Mouse (Mus musculus) 3134 (cell line): ENCODE measurements around the gene Spen.

Source experiments
- DNase-seq: peaks from one replicate; pipeline ENCODE4 v3.0.0-alpha.2; 2011; ENCODE audit warnings: low spot score; ENCODE audit not compliant: insufficient read length; ENCODE audit errors: extremely low read depth

The Spen gene

GRCm38 (mm10) chr4:141484071-141484470 lies 54.3 kb downstream of the Spen start:
- no peak for DNase-seq

- DNase-seq = no peak
These were observed 59.0 kb downstream of the Spen start for GRCm38 (mm10) chr4:141479411-141479810.

DNA sequence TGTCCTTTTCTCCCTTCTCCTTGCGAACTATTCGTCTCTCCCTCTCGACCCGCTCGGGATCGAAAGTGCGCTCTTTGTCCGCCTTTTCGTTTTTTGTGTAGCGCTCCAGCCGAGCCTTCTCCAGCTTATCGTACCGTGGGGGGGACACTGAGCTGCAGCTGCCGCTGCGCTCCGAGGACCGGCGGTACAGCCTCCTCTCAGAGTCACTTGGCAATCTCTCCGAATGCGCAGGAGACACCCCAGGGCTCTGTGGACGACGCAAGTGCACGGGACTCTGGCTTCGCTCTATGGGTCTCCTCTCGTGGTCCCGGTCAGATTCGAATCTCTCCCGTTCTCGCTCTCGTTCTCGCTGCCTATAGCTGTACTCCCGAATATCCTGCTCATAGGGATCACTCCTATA lies 59.6 kb downstream of the Spen start:
- DNase-seq = no peak

DNA sequence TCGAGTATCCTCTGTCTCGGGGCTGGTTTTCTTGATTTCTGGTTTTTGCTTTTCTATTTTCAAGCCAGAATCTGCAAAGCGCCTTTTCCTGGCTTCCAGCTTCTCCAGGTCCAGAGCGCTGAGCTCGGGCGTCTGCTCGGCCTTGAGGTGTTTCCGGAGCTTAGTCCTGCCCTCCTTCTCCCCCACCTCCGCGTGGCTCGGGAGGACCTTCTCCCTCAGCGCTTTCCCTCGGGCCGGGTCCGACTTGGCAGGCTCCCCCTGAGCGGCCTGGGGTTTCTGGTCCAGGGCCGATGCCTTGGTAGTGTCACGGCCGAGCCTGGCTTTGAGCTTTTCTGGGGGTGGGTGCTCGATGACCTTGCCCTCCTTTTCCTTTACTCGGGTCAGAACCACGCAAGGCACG lies 60.2 kb downstream of the Spen start:
- DNase-seq = no peak

GRCm38 (mm10) chr4:141477681-141478102 lies 60.7 kb downstream of the Spen start:
- no peak for DNase-seq

DNA sequence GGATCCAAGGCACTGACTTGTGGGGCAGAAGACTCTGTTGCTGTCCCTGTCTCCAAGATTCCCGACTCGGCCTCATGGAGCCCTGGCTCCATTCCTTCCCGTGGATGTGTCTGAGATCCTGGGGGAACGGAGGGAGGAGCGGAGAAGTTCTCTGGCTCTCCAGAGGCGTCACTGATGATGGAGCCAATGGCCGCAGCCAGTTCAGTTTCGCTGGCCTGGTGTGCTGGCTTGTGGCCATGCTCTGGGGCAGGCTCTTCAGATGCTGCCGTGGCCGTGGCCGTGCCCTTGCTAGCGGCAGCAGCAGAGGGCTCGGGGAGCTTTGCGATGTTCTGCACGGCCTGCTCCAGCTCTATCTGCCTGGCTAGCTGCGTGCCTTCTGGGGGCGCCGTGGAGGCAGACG lies 64.0 kb downstream of the Spen start:
- DNase-seq = no peak

GRCm38 (mm10) chr4:141472641-141473321 lies 65.6 kb downstream of the Spen start:
- no peak for DNase-seq

DNA sequence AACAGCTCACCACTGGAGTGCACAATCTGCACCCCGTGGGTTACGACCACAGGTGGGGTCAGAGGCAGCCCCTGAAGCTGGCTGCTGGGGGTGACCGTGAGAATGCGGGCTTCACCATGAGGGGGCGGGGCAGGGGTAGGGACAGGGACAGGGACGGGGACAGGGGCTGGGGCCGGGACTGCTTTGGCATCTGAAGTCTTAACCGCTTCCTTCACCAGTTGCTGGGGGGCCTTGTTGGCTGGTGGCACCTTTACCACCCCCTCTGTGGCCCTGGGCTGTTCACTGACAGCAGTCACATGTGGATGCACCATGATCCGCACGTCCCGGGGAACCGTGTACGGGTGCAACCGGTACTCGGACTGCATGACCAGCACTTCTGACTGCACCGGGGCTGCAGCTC lies 66.9 kb downstream of the Spen start:
- no peak for DNase-seq

GRCm38 (mm10) chr4:141469343-141469742 lies 69.1 kb downstream of the Spen start:
- DNase-seq = no peak

GRCm38 (mm10) chr4:141468576-141468975 lies 69.8 kb downstream of the Spen start:
- no peak for DNase-seq

- DNase-seq = no peak
These were observed 70.8 kb downstream of the Spen start for GRCm38 (mm10) chr4:141467581-141467927.

DNA sequence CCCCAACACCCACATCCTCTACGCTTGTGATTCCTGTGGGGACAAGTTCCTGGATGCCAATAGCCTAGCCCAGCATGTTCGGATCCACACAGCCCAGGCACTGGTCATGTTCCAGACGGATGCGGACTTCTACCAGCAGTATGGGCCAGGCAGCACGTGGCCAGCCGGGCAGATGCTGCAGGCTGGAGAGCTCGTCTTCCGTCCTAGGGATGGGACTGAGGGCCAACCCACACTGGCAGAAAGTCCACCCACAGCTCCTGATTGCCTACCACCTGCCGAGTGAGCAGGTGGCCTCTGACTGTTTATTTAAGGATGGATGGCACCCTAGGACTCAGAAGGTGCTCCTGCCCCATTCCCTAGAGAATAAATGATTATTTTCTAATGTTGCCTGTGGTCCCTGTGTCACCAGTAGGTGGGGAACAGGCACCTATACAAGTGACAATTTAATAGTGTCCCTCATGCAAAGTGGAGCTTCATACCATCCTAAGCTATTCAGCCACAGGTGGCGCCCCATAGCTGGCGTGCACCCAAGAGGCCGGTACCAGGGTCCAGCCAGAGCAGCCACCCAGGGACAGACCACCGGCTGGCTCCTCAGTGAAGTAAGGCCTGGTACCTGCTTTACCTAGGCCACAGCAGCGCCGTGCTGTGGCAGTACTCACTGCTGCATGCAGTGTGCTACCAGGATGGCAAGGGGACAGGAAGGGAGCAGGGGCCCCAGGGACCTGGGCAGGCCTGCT lies 71.4 kb downstream of the Spen start:
- DNase-seq = no peak

- no peak for DNase-seq
These were observed 72.1 kb downstream of the Spen start for GRCm38 (mm10) chr4:141466289-141466795.

DNA sequence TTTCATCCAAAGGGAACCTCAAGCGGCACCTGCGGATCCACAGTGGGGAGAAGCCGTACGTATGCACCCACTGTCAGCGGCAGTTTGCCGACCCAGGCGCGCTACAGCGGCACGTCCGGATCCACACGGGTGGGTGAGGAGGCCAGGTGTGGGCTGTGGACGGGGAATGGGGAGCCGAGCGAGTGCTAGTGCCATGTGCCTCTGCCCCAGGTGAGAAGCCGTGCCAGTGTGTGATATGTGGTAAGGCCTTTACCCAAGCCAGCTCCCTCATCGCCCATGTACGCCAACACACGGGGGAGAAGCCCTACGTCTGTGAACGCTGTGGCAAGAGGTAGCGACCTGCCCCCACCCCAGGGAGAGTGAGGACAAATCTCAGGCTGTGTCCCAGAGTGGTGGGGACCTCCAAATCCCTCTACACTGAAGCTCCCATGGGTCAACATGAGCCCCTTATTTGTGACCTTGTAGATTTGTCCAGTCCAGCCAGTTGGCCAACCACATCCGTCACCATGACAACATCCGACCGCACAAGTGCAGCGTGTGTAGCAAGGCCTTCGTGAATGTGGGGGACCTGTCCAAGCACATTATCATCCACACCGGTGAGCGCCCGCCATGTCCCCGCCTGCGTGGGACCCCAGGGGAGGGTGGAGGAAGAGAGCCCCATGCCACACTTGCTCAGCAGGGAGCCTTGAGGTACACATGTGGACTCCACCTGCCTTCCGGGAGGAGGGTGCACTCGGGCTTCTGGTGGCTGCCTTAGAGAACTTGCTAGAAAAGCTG lies 72.7 kb downstream of the Spen start:
- DNase-seq = no peak

DNA sequence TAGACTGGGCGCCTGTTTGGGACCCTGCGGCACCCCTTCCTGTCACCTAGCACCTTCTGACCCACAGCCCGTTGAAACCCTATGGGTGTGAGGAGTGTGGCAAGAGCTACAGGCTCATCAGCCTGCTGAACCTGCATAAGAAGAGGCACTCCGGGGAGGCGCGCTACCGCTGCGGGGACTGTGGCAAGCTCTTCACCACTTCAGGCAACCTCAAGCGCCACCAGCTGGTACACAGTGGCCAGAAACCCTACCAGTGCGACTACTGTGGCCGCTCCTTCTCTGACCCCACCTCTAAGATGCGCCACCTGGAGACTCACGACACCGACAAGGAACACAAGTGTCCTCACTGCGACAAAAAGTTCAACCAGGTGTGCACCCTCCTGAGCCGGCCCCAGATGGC lies 73.7 kb downstream of the Spen start:
- DNase-seq = no peak

GRCm38 (mm10) chr4:141463472-141463871 lies 74.9 kb downstream of the Spen start:
- no peak for DNase-seq

DNA sequence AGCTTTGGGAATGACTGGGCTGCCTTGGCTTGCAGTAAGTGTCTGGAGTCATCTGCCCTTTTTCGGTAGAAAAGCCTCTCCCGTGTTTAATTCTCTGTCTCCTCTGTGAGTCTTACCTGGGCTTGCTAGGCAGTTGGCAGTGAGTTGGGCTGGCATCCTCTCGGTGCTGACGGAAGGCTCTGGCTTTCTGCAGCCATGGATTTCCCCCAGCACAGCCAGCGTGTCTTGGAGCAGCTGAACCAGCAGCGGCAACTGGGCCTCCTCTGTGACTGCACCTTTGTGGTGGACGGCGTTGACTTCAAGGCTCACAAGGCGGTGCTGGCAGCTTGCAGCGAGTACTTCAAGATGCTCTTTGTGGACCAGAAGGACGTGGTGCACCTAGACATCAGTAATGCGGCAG lies 76.8 kb downstream of the Spen start:
- DNase-seq = no peak

- no peak for DNase-seq
These were observed 77.3 kb downstream of the Spen start for GRCm38 (mm10) chr4:141461088-141461487.

DNA sequence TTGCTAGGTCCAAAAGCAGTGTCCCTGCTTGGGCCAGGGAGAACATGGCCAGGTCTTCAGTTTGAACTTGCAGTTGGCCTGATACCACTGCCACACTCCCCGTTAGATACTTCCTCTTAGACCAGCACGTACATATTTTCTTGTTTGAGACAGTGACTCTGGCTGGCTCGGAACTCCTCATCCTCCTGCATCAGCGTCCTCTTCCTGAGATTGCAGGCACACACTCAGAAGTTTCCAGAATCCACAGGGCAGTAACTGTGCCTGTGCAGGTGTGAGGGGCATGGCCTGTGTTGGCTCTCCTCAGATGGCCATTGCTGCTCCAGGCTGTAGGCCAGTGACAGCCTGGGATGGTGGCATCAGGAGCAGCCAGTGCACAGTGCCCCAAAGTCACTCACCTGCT lies 77.9 kb downstream of the Spen start:
- no peak for DNase-seq

DNA sequence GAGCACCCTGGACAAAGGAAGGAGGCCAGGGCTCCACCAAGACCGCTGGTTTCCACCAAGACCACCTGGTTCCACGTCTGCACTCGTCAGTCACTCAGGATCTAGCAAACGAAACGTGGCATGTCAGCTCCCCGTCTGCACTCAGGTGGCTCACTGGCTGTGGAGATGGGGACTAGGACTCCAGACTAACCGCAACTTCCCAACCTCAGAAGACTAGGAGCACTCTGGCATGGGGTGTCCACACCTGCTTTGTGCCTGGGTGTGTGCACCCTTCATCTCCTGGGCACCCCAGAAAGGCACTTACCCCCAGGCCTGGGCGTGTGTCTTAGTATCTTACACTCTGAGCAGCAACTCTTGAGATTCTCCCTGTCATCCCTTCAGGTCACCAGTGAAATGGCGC lies 78.6 kb downstream of the Spen start:
- no peak for DNase-seq

DNA sequence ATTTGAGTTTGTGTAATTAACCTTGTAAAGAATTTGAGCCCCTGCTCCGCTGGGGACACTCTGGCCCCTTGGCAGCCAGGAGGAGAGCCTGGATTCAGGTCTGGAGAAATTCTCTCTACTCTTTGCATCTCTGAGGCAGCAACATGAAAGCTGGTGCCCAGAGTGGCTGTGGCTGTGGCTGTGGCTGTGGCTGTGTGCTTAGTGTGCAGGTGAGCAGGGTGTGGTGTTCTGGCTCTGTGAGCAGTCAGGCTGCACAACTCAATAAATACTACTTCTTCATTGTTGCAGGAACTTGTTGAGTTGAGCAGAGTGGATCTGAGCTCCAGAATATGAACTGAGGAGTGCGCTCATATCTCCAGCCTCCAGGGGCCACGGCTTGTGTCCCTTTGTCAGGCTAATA lies 79.5 kb downstream of the Spen start:
- DNase-seq = no peak

GRCm38 (mm10) chr4:141458236-141458635 lies 80.2 kb downstream of the Spen start:
- no peak for DNase-seq
